Mouse (Mus musculus) ES-Bruce4 (cell line): ENCODE measurements around the gene Tpk1. TPM values are rescaled to one million over a fixed set of nuclear protein-coding genes. Genes with fewer than 3 reads are reported as not detected.

Experiments used
- H3K27ac ChIP-seq: 2 replicates; pipeline ENCODE4 v1.5.1; 2012; ENCODE audit warnings: low read length, inconsistent platforms; ENCODE audit not compliant: insufficient read depth
- H3K27me3 ChIP-seq: 2 replicates; pipeline ENCODE4 v1.6.1; 2012; ENCODE audit warnings: mild to moderate bottlenecking, low read length, inconsistent platforms; ENCODE audit not compliant: control insufficient read depth, poor library complexity, insufficient read depth, severe bottlenecking
- H3K36me3 ChIP-seq: 2 replicates; pipeline ENCODE4 v1.6.1; 2012; ENCODE audit warnings: inconsistent platforms, mild to moderate bottlenecking, low read length, moderate library complexity; ENCODE audit not compliant: control insufficient read depth, poor library complexity, insufficient read depth, severe bottlenecking
- H3K4me1 ChIP-seq: one replicate; pipeline ENCODE4 v1.8.1; 2011; ENCODE audit warnings: low read length; ENCODE audit not compliant: control insufficient read depth, insufficient read depth
- H3K4me3 ChIP-seq: 2 replicates; pipeline ENCODE4 v1.5.1; 2011; ENCODE audit warnings: low read depth, mild to moderate bottlenecking, low read length
- H3K9ac ChIP-seq: 2 replicates; pipeline ENCODE4 v1.6.1; 2012; ENCODE audit warnings: low read depth, mild to moderate bottlenecking, inconsistent platforms; ENCODE audit not compliant: poor library complexity, severe bottlenecking
- H3K9me3 ChIP-seq: replicated peaks from 2 replicates; pipeline ENCODE4 v1.6.1; 2012; ENCODE audit warnings: mild to moderate bottlenecking, low read length, inconsistent platforms; ENCODE audit not compliant: control insufficient read depth, poor library complexity, insufficient read depth, severe bottlenecking
- CTCF ChIP-seq: IDR thresholded peaks from one replicate; pipeline ENCODE4 v1.8.1; 2011; ENCODE audit warnings: low read depth, low read length
- EP300 ChIP-seq: IDR thresholded peaks from 2 replicates; pipeline ENCODE4 v1.6.1; 2011; ENCODE audit warnings: low read depth, low read length; ENCODE audit not compliant: insufficient read depth
- POLR2A ChIP-seq: IDR thresholded peaks from one replicate; pipeline ENCODE4 v1.8.1; 2011; ENCODE audit warnings: low read length; ENCODE audit not compliant: insufficient read depth
- polyA plus RNA-seq: library from polyadenylated mRNA; stranded (reverse); fragments of >200 nt; gene quantifications from 2 replicates; pipeline ENCODE4 v1.2.4, GENCODE M21; 2011; ENCODE audit warnings: low read depth; ENCODE audit not compliant: missing spikeins, insufficient read depth, insufficient read length

Tpk1 gene
- polyA plus RNA-seq, 1 experiment, result 7.5 TPM

DNA sequence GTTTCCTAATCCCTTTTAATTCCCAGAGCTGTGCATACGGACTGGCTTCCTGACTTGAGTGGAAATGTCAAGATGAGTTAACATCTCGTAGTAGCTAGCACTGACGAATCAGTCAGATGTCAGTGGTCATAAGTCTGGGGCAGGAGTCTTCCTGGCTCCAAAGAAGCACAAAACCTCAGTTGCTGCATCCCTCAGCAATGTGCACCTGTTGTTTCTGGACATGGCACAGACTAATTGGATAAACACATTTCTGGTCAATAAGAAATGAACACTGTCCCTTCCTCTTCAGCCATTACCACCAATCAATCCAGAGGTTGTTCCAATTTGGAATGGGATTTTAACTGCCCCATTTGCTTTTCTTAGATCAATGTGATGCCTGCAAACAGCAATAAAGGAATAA, 281.2 kb downstream of the Tpk1 start:
- H3K4me1 ChIP-seq, result peaks cover 2% of the 10 kb centered on the region
- H3K9ac ChIP-seq, result no peak overlapping the region
- no peak overlapping the region for H3K27ac ChIP-seq
- no peaks in the 10 kb centered on the region for H3K36me3 ChIP-seq
- no peaks in the 10 kb centered on the region for H3K9me3 ChIP-seq
- no peak overlapping the region for H3K4me3 ChIP-seq
- TF ChIP-seq POLR2A (no peak), EP300 (no peak), CTCF (no peak)
- no peaks in the 10 kb centered on the region for H3K27me3 ChIP-seq

DNA sequence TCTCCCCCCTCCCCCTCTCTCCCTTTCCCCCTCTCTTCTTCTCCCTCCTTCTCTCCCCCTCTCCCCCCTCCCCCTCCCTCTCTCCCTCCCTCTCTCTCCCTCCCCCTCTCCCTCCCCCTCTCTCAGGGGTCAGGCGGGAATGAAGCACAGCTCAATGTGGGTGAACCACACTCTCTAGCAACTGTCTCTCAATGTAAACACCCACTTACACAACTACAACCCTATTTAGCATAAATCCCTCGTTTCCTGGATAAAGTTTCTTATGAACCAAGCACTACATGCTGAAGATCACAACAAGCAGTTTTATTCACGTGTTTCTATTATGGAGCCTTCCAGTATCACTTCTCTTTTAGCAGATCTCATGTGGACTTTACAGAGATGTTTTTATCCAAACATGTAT, 281.8 kb downstream of the Tpk1 start:
- no peaks in the 10 kb centered on the region for H3K27me3 ChIP-seq
- no peaks in the 10 kb centered on the region for H3K36me3 ChIP-seq
- no peaks in the 10 kb centered on the region for H3K9me3 ChIP-seq
- H3K27ac ChIP-seq, result no peak overlapping the region
- H3K9ac ChIP-seq, result no peak overlapping the region
- H3K4me3 ChIP-seq, result no peak overlapping the region
- H3K4me1 ChIP-seq, result peaks cover 2% of the 10 kb centered on the region
- TF ChIP-seq POLR2A, result no peak
- TF ChIP-seq EP300, result no peak
- TF ChIP-seq CTCF, result no peak

DNA sequence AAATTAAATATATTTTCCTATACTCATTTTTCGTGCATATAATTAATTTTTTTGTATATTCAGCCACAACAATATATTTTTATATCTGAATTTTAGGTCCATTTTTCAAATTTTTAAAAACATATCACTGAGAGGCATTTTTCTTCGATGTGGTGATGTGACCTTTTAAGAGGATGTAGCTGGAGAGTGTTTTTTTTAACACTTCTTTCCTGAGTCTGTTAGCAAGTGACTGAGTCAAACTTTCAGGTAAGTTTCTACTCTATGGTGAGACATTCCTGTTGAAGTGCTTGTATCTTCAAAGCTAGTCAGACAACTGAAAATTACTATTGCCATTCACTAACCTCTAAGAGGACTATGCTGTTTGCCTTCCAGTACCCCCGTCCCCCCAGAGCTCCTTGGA, 283.3 kb downstream of the Tpk1 start:
- no peak overlapping the region for H3K27ac ChIP-seq

DNA sequence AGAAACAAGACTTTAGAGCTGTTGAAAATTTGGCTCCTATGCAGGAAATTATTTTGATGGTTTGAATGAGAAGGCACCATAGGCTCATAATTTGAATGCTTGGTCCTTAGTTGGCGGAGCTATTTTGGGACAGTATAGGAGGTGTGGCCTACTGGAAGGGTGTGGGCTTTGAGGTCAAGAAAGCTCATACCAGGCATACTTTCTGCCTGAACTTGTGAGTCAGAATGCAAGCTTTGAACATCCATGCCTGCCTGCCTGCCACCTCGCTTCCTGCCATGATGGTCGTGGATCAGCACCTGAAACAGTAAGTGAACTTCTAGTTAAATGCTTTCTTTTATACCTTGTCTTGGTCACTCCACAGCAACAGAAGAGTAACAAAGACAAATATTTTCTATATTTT, 283.8 kb downstream of the Tpk1 start:
- H3K4me3 ChIP-seq, result no peak overlapping the region
- no peaks in the 10 kb centered on the region for H3K9me3 ChIP-seq
- H3K27ac ChIP-seq, result no peak overlapping the region
- no peak overlapping the region for H3K9ac ChIP-seq
- H3K36me3 ChIP-seq, result no peaks in the 10 kb centered on the region
- peaks cover 2% of the 10 kb centered on the region for H3K4me1 ChIP-seq
- TF ChIP-seq EP300, result no peak
- no peaks in the 10 kb centered on the region for H3K27me3 ChIP-seq

More for the DNA sequence above, 283.3 kb downstream of the Tpk1 start:
- no peaks in the 10 kb centered on the region for H3K36me3 ChIP-seq
- H3K9me3 ChIP-seq, result no peaks in the 10 kb centered on the region
- peaks cover 2% of the 10 kb centered on the region for H3K4me1 ChIP-seq
- no peak overlapping the region for H3K4me3 ChIP-seq
- H3K9ac ChIP-seq, result no peak overlapping the region
- TF ChIP-seq POLR2A (no peak), CTCF (no peak), EP300 (no peak)
- H3K27me3 ChIP-seq, result no peaks in the 10 kb centered on the region

DNA sequence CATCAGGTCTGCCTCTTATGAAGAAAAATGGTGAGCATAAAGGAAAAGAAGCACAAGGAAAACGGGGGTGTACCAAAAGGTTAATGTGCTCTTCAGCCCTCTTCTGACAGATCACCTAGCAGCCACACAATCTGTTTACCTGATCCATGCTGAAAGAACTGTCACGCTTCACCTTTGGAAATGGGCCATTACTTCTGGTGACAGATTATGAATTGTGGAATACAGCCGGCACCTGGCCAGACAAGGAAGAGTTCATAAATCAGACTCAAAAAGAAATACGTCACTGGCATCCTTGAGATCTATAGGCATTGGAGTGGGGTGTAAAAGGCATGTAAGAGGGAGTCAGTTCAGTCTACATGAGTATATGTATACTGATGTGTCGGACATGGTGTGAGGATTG, 292.9 kb downstream of the Tpk1 start:
- Histone ChIP-seq H3K36me3 (no peaks in the 10 kb centered on the region), H3K4me3 (no peak overlapping the region), H3K9me3 (no peaks in the 10 kb centered on the region), H3K4me1 (no peaks in the 10 kb centered on the region), H3K9ac (no peak overlapping the region), H3K27ac (no peak overlapping the region), H3K27me3 (no peaks in the 10 kb centered on the region)
- TF ChIP-seq EP300 (no peak), POLR2A (no peak), CTCF (no peak)

GRCm38 (mm10) chr6:43367434-43367945, 298.6 kb downstream of the Tpk1 start:
- TF ChIP-seq CTCF, result no peak
- TF ChIP-seq POLR2A, result no peak
- no peak for TF ChIP-seq EP300
- no peak overlapping the region for H3K9ac ChIP-seq
- H3K4me3 ChIP-seq, result no peak overlapping the region
- H3K27me3 ChIP-seq, result no peaks in the 10 kb centered on the region
- H3K27ac ChIP-seq, result no peak overlapping the region
- H3K36me3 ChIP-seq, result no peaks in the 10 kb centered on the region
- no peaks in the 10 kb centered on the region for H3K9me3 ChIP-seq
- H3K4me1 ChIP-seq, result no peaks in the 10 kb centered on the region
